Mouse (Mus musculus): ENCODE results near the gene Repin1. TPM values are rescaled to one million over a fixed set of nuclear protein-coding genes. Genes with fewer than 3 reads are reported as not detected.
"Not testable (repeated sequence)": the region's sequence is repeated elsewhere in the genome, so short reads cannot be mapped to it uniquely, and the experiment has no call there.

The Repin1 gene
- polyA plus RNA-seq, 1 experiment from 2014 or later: 34.1 TPM

GRCm38 (mm10) chr6:48608124-48608523 is 14.4 kb downstream of the Repin1 start:
- H3K4me2 ChIP-seq (replicated peaks): no peak overlapping the region
- H3K27me3 ChIP-seq: no peaks in the 10 kb centered on the region
- no peak for ATAC-seq (ENCODE audit: low FRiP score, low read depth)
- no peak overlapping the region for H3K4me3 ChIP-seq
- H3K9me3 ChIP-seq: no peaks in the 10 kb centered on the region
- no peak overlapping the region for H3K9ac ChIP-seq
- peaks cover 2% of the 10 kb centered on the region for H3K36me3 ChIP-seq
- no peak overlapping the region for H3K27ac ChIP-seq
- H3K4me1 ChIP-seq: peaks cover under 1% of the 10 kb centered on the region; the same call in 1 of the 2 replicates
- WGBS: 56% methylated on average over 2 of the region's 2 CpGs

- 73% methylated on average over 7 of the region's 7 CpGs for WGBS
- H3K4me3 ChIP-seq: no peak overlapping the region
- H3K9me3 ChIP-seq: no peaks in the 10 kb centered on the region
- peak; percentile 40 for ATAC-seq (ENCODE audit: low FRiP score, low read depth)
- peaks cover 15% of the 10 kb centered on the region for H3K36me3 ChIP-seq
- no peaks in the 10 kb centered on the region for H3K27me3 ChIP-seq
- H3K4me2 ChIP-seq (replicated peaks): no peak overlapping the region
- no peak overlapping the region for H3K9ac ChIP-seq
- H3K27ac ChIP-seq: no peak overlapping the region
- no peaks in the 10 kb centered on the region for H3K4me1 ChIP-seq
These were observed 15.8 kb downstream of the Repin1 start for GRCm38 (mm10) chr6:48609512-48609911.

- WGBS: 94% methylated on average over 3 of the region's 3 CpGs
- Histone ChIP-seq H3K27ac (no peak overlapping the region), H3K27me3 (no peaks in the 10 kb centered on the region), H3K4me2 (replicated peaks) (no peak overlapping the region), H3K4me3 (no peak overlapping the region), H3K9me3 (no peaks in the 10 kb centered on the region), H3K9ac (no peak overlapping the region), H3K36me3 (peaks cover 24% of the 10 kb centered on the region), H3K4me1 (no peaks in the 10 kb centered on the region)
- ATAC-seq (ENCODE audit: low FRiP score, low read depth): no peak
These were observed 17.0 kb downstream of the Repin1 start for GRCm38 (mm10) chr6:48610657-48611056.

GRCm38 (mm10) chr6:48613464-48613863 is 19.8 kb downstream of the Repin1 start:
- Histone ChIP-seq H3K27ac (no peak overlapping the region), H3K4me2 (replicated peaks) (no peak overlapping the region), H3K27me3 (no peaks in the 10 kb centered on the region), H3K4me3 (no peak overlapping the region), H3K36me3 (peaks cover 27% of the 10 kb centered on the region), H3K9me3 (no peaks in the 10 kb centered on the region), H3K9ac (no peak overlapping the region), H3K4me1 (no peaks in the 10 kb centered on the region)
- 81% methylated on average over 4 of the region's 4 CpGs for WGBS
- ATAC-seq (ENCODE audit: low FRiP score, low read depth): no peak

GRCm38 (mm10) chr6:48614756-48615155 is 21.1 kb downstream of the Repin1 start:
- Histone ChIP-seq H3K36me3 (peaks cover 37% of the 10 kb centered on the region), H3K4me3 (no peak overlapping the region), H3K27me3 (no peaks in the 10 kb centered on the region), H3K4me1 (no peaks in the 10 kb centered on the region), H3K4me2 (replicated peaks) (no peak overlapping the region), H3K9me3 (no peaks in the 10 kb centered on the region), H3K27ac (no peak overlapping the region), H3K9ac (no peak overlapping the region)
- ATAC-seq (ENCODE audit: low FRiP score, low read depth): no peak
- WGBS: 92% methylated on average over 5 of the region's 5 CpGs

GRCm38 (mm10) chr6:48620031-48620430 is 26.3 kb downstream of the Repin1 start:
- 93% methylated on average over 30 of the region's 30 CpGs for WGBS
- H3K9ac ChIP-seq: no peak overlapping the region

GRCm38 (mm10) chr6:48622186-48622843 is 28.6 kb downstream of the Repin1 start:
- H3K36me3 ChIP-seq: peaks cover 34% of the 10 kb centered on the region
- H3K4me3 ChIP-seq; H3K9ac ChIP-seq; H3K4me1 ChIP-seq; H3K4me2 ChIP-seq (replicated peaks); ATAC-seq (ENCODE audit: low FRiP score, low read depth); H3K9me3 ChIP-seq; H3K27ac ChIP-seq: not testable (repeated sequence)
- H3K27me3 ChIP-seq: peaks cover 23% of the 10 kb centered on the region
- WGBS: 89% methylated on average over 8 of the region's 8 CpGs

More at GRCm38 (mm10) chr6:48620031-48620430, 26.3 kb downstream of the Repin1 start:
- Histone ChIP-seq H3K36me3 (peaks cover 41% of the 10 kb centered on the region), H3K9me3 (no peaks in the 10 kb centered on the region), H3K27ac (no peak overlapping the region), H3K4me3 (no peak overlapping the region), H3K4me1 (no peaks in the 10 kb centered on the region), H3K4me2 (replicated peaks) (no peak overlapping the region), H3K27me3 (peaks cover under 1% of the 10 kb centered on the region; the same call in 1 of the 2 replicates)
- ATAC-seq (ENCODE audit: low FRiP score, low read depth): no peak

GRCm38 (mm10) chr6:48623460-48623859 is 29.8 kb downstream of the Repin1 start:
- no peaks in the 10 kb centered on the region for H3K9me3 ChIP-seq
- peaks cover 12% of the 10 kb centered on the region for H3K4me1 ChIP-seq
- H3K9ac ChIP-seq: no peak overlapping the region
- no peak overlapping the region for H3K4me3 ChIP-seq
- H3K27me3 ChIP-seq: peaks cover 34% of the 10 kb centered on the region
- H3K36me3 ChIP-seq: peaks cover 34% of the 10 kb centered on the region
- H3K4me2 ChIP-seq (replicated peaks): no peak overlapping the region
- 44% methylated on average over 1 of the region's 1 CpGs for WGBS
- no peak for ATAC-seq (ENCODE audit: low FRiP score, low read depth)
- H3K27ac ChIP-seq: no peak overlapping the region

GRCm38 (mm10) chr6:48626464-48626863 is 32.8 kb downstream of the Repin1 start, which contains the start of gene AI854703:
Gene AI854703 (plus strand): TSS chr6:48626764.
- Histone ChIP-seq H3K27me3 (peaks cover 64% of the 10 kb centered on the region), H3K4me1 (peaks cover 23% of the 10 kb centered on the region), H3K4me3 (peak within 1 kb of the TSS; percentile 53), H3K4me2 (replicated peaks) (peak within 1 kb of the TSS; percentile 86), H3K27ac (no peak within 1 kb of the TSS), H3K36me3 (peaks cover 7% of the 10 kb centered on the region), H3K9me3 (no peaks in the 10 kb centered on the region), H3K9ac (peak within 1 kb of the TSS; percentile 66)
- ATAC-seq (ENCODE audit: low FRiP score, low read depth): no peak
- 31% methylated on average over 8 of the region's 8 CpGs for WGBS

- Histone ChIP-seq H3K9me3 (no peaks in the 10 kb centered on the region), H3K27me3 (peaks cover 68% of the 10 kb centered on the region), H3K4me1 (peaks cover 23% of the 10 kb centered on the region), H3K27ac (no peak overlapping the region), H3K4me2 (replicated peaks) (peak overlapping the region; percentile 86), H3K36me3 (peaks cover 2% of the 10 kb centered on the region; the same call in 1 of the 2 replicates), H3K9ac (peak overlapping the region; percentile 66), H3K4me3 (peak overlapping the region; percentile 53)
- peak; percentile 49; the same call in 1 of the 2 replicates for ATAC-seq (ENCODE audit: low FRiP score, low read depth)
- WGBS: under 1% methylated on average over 32 of the region's 32 CpGs
These were observed 33.3 kb downstream of the Repin1 start for GRCm38 (mm10) chr6:48626984-48627383.

GRCm38 (mm10) chr6:48627511-48627924 is 33.8 kb downstream of the Repin1 start:
- Histone ChIP-seq H3K36me3 (no peaks in the 10 kb centered on the region), H3K27ac (no peak overlapping the region), H3K9ac (peak overlapping the region; percentile 66), H3K4me1 (peaks cover 23% of the 10 kb centered on the region), H3K4me3 (peak overlapping the region; percentile 53), H3K27me3 (peaks cover 68% of the 10 kb centered on the region), H3K4me2 (replicated peaks) (peak overlapping the region; percentile 86), H3K9me3 (no peaks in the 10 kb centered on the region)
- 3% methylated on average over 7 of the region's 7 CpGs for WGBS
- no peak for ATAC-seq (ENCODE audit: low FRiP score, low read depth)

GRCm38 (mm10) chr6:48628377-48628776 is 34.7 kb downstream of the Repin1 start:
- Histone ChIP-seq H3K36me3 (no peaks in the 10 kb centered on the region), H3K4me2 (replicated peaks) (no peak overlapping the region), H3K27me3 (peaks cover 68% of the 10 kb centered on the region), H3K9me3 (no peaks in the 10 kb centered on the region), H3K9ac (no peak overlapping the region), H3K4me3 (no peak overlapping the region), H3K27ac (no peak overlapping the region), H3K4me1 (peaks cover 23% of the 10 kb centered on the region)
- 77% methylated on average over 3 of the region's 3 CpGs for WGBS
- no peak for ATAC-seq (ENCODE audit: low FRiP score, low read depth)
